Mouse (Mus musculus): Measurements from ENCODE around the gene Fat3.
A peak's percentile ranks its signal among the peaks of the same experiment; 100 is the strongest.

Fat3 gene

GRCm38 (mm10) chr9:16437805-16438204, 63.3 kb downstream of the Fat3 start:
- DNase-seq (ENCODE audit: inconsistent ontology term), result peak; percentile 62

GRCm38 (mm10) chr9:16428589-16428988, 72.5 kb downstream of the Fat3 start:
- no peak for DNase-seq (ENCODE audit: inconsistent ontology term)

GRCm38 (mm10) chr9:16422707-16423106, 78.4 kb downstream of the Fat3 start:
- peak; percentile 74 for DNase-seq (ENCODE audit: inconsistent ontology term)

DNA sequence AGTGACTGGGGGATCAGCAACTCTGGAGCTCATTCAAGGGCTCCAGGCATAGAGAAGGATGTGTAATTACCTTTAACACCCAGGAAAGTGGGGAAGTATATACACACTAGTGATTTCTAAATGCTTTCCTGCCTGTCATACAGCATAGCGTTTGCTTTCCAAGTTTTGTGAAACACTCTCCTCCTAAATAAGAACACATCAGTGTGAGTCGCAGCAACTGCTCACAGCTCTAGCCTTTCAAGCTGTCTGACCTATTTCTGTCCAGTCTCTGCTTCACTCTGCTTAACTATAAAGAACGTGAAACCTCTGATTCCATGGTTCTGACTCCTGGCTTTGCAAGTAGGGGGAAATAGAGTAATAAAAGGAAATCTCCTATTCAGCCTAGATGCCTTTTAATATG, 98.3 kb downstream of the Fat3 start:
- no peak for DNase-seq (ENCODE audit: inconsistent ontology term)

DNA sequence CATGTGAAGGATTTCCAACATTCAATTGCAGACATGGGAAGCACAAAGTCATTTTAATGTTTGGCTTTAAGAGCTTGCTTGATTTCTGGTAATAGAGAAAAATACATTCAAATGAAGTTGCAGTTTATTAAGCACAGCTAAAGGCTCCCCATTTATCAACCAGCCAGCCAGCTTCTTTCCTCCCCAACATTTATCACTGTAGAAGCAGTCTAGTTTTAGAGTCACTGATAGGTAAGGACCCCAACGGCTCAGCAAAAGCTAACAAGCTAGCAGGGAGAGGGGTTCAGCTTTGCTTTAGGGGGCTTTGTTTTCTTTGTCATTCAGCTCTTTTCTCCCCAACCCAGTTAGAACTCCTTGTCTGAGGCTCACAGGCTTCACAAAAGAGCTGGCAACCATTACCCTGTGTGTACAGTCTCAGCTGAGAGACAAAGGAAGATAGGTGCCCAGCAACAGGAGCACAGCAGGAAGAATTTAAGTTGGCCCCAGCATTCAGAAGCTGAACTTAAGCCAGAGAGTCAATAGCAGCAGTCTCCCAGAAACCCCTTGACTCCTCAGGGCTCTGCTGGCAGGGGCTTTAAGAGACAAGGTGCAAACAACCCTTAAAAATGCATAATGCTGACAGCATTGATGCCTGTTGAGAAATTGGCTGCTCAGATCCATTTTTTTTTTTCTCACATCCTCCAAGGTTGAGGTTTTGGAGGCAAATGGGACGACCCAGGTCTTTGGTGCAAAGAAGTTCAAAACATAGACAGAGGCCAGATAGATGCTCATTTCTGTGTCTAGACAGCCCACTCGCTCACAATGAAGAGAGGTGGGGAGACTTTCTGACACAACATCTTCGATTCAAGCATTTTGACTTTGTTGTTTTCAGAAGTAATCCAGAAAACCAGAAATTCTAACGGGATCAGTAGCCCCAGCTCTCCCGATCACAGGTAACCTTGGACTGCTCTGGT, 102.1 kb downstream of the Fat3 start:
- DNase-seq (ENCODE audit: inconsistent ontology term), result no peak

GRCm38 (mm10) chr9:16389141-16389540, 111.9 kb downstream of the Fat3 start:
- no peak for DNase-seq (ENCODE audit: inconsistent ontology term)

DNA sequence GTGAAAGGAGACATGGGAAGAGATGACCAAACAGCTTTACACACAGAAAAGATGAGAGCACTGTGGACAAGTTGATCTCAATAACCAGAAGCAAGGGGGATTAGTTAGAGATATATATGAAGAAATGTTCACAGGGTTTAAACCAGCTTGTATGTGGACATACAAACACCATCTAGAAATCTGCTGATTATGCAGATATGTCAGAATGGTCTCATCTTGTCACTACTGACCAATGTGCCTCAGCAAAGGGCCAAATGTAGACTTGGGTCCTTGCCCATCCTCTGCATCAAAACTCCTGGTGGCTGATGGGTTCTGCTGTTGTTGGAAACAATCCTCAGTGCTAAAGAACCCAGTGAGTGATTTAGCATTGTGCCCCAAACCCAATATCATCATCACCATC, 113.6 kb downstream of the Fat3 start:
- DNase-seq (ENCODE audit: inconsistent ontology term), result no peak

- no peak for DNase-seq (ENCODE audit: inconsistent ontology term)
Observed at GRCm38 (mm10) chr9:16363713-16364112, 137.4 kb downstream of the Fat3 start.

- DNase-seq (ENCODE audit: inconsistent ontology term), result no peak
Observed at GRCm38 (mm10) chr9:16361811-16362210, 139.3 kb downstream of the Fat3 start.

DNA sequence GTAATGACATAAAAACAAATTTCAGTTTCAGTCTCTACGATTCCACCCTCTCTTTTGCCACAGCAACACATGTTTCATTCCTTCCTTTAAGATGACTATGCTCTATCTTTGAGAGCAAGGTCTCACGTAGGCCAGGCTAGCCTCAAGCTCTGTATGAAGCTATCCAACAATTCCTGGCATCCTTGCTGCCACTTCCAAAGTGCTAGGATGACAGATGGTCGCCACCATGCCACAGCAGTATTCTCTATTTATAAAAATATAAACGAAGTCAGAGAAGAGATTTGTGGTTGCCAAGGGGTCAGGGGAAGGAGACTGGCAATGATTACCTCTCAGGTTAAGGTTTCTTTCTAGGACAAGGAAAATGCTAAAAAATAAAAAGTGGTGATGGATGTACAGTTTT, 144.4 kb downstream of the Fat3 start:
- DNase-seq (ENCODE audit: inconsistent ontology term), result no peak

GRCm38 (mm10) chr9:16354906-16355305, 146.2 kb downstream of the Fat3 start:
- no peak for DNase-seq (ENCODE audit: inconsistent ontology term)

GRCm38 (mm10) chr9:16353049-16353724, 147.9 kb downstream of the Fat3 start:
- DNase-seq (ENCODE audit: inconsistent ontology term), result peak; percentile 26

DNA sequence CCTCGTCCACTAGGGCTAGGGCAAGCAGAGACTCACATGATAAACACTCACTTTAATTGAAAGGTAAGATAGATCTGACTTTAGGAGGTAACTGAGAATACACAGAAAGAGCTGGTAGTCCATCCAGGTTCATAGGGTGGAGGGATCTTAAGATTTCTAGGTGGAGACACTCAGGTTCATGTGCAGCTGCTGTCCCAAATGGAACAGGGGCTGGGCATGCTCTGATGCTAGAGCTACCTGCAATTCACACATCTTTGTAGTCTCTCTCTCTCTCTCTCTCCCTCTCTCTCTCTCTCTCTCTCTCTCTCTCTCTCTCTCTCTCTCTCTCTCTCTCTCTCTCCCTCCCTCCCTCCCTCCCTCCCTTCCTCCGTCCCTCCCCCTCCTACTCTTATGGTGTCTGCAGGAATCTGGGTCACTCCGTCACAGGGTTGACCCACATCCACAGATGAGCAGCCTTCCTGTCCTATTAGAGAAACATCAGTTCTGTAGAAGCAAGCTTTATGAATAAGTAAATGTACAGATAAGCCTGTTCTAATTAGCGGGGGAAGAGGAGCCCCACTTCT, 148.5 kb downstream of the Fat3 start:
- peak; percentile 34 for DNase-seq (ENCODE audit: inconsistent ontology term)

- DNase-seq (ENCODE audit: inconsistent ontology term), result no peak
Observed at GRCm38 (mm10) chr9:16344902-16345855, 155.9 kb downstream of the Fat3 start.

GRCm38 (mm10) chr9:16343191-16343590, 157.9 kb downstream of the Fat3 start:
- DNase-seq (ENCODE audit: inconsistent ontology term), result no peak

DNA sequence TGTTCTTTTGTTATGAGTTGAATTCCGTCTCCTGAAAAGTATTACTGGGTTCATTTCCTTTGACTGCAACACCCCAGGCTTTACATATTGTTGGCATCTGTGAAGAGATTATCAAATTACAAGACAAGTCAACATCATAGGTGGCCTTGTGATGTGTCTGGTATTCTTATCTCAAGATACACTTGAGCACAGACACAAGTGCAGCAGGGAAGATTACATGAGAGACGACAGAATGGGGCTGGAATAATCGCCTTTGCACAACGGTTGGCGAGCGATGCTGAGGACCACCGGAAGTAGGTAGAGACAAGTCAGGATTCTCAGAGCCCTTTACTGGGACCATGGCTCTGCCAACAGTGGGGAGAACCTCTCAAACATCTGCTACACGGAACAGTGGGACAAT, 158.5 kb downstream of the Fat3 start:
- DNase-seq (ENCODE audit: inconsistent ontology term), result no peak

- DNase-seq (ENCODE audit: inconsistent ontology term), result no peak
Observed at GRCm38 (mm10) chr9:16330290-16330984, 170.6 kb downstream of the Fat3 start.

- DNase-seq (ENCODE audit: inconsistent ontology term), result no peak
Observed at GRCm38 (mm10) chr9:16318957-16319356, 182.1 kb downstream of the Fat3 start.

GRCm38 (mm10) chr9:16312599-16313197, 188.4 kb downstream of the Fat3 start:
- no peak for DNase-seq (ENCODE audit: inconsistent ontology term)
